11 mouse cellular contexts compared by ENCODE assay signal in genomic region chr5:123996194-123996593, GRCm38 (mm10). TPM values are rescaled to one million over a fixed set of nuclear protein-coding genes. Genes with fewer than 3 reads are reported as not detected.
DNase-seq lines count a peak whose midpoint lies in the region; ATAC-seq lines count a peak whose summit lies in the region.
"Had no signal": no experiment of that assay in that cellular context is flagged by ENCODE, and none has a peak within 500 bp of the region (broad histone marks: within the 10 kb centered on the region; RNA-seq: fewer than 3 reads in every experiment).

No protein-coding gene starts in this region.

- H3K9ac ChIP-seq in embryonic facial prominence, embryonic 13.5 days, result 0 out of 2 replicates have a peak overlapping the region, but pooled peaks have one; percentile 16
- H3K9ac ChIP-seq: forebrain, embryonic 13.5 days; neural tube, embryonic 13.5 days had no signal

- no peak for DNase-seq in embryonic facial prominence, embryonic 10.5 days (ENCODE audit: low spot score)
- DNase-seq in kidney, postnatal 14 days, result peak; percentile 44
- DNase-seq in kidney, adult 9 months, result no peak
- DNase-seq in spleen, adult 12 weeks (ENCODE audit: low spot score), result peak; percentile 36
- no peak for DNase-seq in spleen, postnatal 36 days (ENCODE audit: low spot score in 2 of 2)
- peak; percentile 30 for DNase-seq in thymus, postnatal 25 days

- no peak for ATAC-seq in embryonic facial prominence, embryonic 13.5 days (ENCODE audit: insufficient number of reproducible peaks, insufficient read depth, low FRiP score, low TSS enrichment, low read depth)
- no peak for ATAC-seq in granulocyte monocyte progenitor cell, adult 5-6 weeks (replicated peaks; ENCODE audit: poor library complexity, severe bottlenecking)
- ATAC-seq: CD4-positive, CD25-positive, alpha-beta regulatory T cell, adult 4 months; forebrain, embryonic 13.5 days had no signal

- no peak overlapping the region for H3K4me2 ChIP-seq in embryonic facial prominence, embryonic 13.5 days
- H3K4me2 ChIP-seq: forebrain, embryonic 13.5 days; neural tube, embryonic 13.5 days had no signal

- no peaks in the 10 kb centered on the region for H3K27me3 ChIP-seq in embryonic facial prominence, embryonic 13.5 days
- H3K27me3 ChIP-seq in embryonic facial prominence, embryonic 10.5 days (replicated peaks; ENCODE audit: low read depth, poor library complexity, severe bottlenecking), result no peaks in the 10 kb centered on the region; the same call in 1 of the 2 replicates
- H3K27me3 ChIP-seq: forebrain, embryonic 13.5 days had no signal

- 78% methylated on average over 10 of the region's 10 CpGs for WGBS in embryonic facial prominence, embryonic 13.5 days
- 92% methylated on average over 10 of the region's 10 CpGs for WGBS in embryonic facial prominence, embryonic 10.5 days

- no peak overlapping the region for H3K4me3 ChIP-seq in embryonic facial prominence, embryonic 13.5 days
- no peak overlapping the region for H3K4me3 ChIP-seq in embryonic facial prominence, embryonic 10.5 days
- H3K4me3 ChIP-seq: forebrain, embryonic 13.5 days; neural tube, embryonic 13.5 days had no signal

- H3K27ac ChIP-seq in embryonic facial prominence, embryonic 13.5 days, result no peak overlapping the region
- H3K27ac ChIP-seq in embryonic facial prominence, embryonic 10.5 days (replicated peaks), result no peak overlapping the region; the same call in 1 of the 2 replicates
- H3K27ac ChIP-seq: neural tube, embryonic 13.5 days had no signal

- peaks cover 15% of the 10 kb centered on the region for H3K36me3 ChIP-seq in embryonic facial prominence, embryonic 13.5 days
- H3K36me3 ChIP-seq in embryonic facial prominence, embryonic 10.5 days (replicated peaks), result peaks cover 22% of the 10 kb centered on the region

- H3K4me1 ChIP-seq in embryonic facial prominence, embryonic 13.5 days, result peaks cover 7% of the 10 kb centered on the region; the same call in 1 of the 2 replicates
- H3K4me1 ChIP-seq in embryonic facial prominence, embryonic 10.5 days, result peaks cover 33% of the 10 kb centered on the region

- no peaks in the 10 kb centered on the region for H3K9me3 ChIP-seq in embryonic facial prominence, embryonic 13.5 days
- H3K9me3 ChIP-seq in embryonic facial prominence, embryonic 10.5 days, result no peaks in the 10 kb centered on the region
- H3K9me3 ChIP-seq: forebrain, embryonic 13.5 days; neural tube, embryonic 13.5 days had no signal

RNA-seq across cellular contexts. Expression of gene Hip1r, which starts 22.8 kb away (rescaled TPM):
- polyA plus RNA-seq in embryonic facial prominence, embryonic 13.5 days (2015; fragmentation: Nextera tagmentation; extraction: Ambion mirVana), result 9.6 and 12.3 TPM in 2 replicates
- 8.5 and 10.7 TPM in 2 replicates for polyA plus RNA-seq in embryonic facial prominence, embryonic 10.5 days (2016; fragmentation: Nextera tagmentation; extraction: Ambion mirVana)
- total RNA-seq in granulocyte monocyte progenitor cell, adult 5-6 weeks (2014; fragmentation: Nextera tagmentation), result 11.5 and 39.3 TPM in 2 replicates
- 10.1 and 16.9 TPM in 2 replicates for total RNA-seq in granulocyte monocyte progenitor cell, adult 5-6 weeks (2017)

RNA-seq across cellular contexts. Expression of gene Vps37b, which starts 35.9 kb away (rescaled TPM):
- 39.0 and 46.0 TPM in 2 replicates for polyA plus RNA-seq in embryonic facial prominence, embryonic 13.5 days (2015; fragmentation: Nextera tagmentation; extraction: Ambion mirVana)
- 43.8 and 47.6 TPM in 2 replicates for polyA plus RNA-seq in embryonic facial prominence, embryonic 10.5 days (2016; fragmentation: Nextera tagmentation; extraction: Ambion mirVana)
- total RNA-seq in granulocyte monocyte progenitor cell, adult 5-6 weeks (2014; fragmentation: Nextera tagmentation), result 7.6 and 11.1 TPM in 2 replicates
- total RNA-seq in granulocyte monocyte progenitor cell, adult 5-6 weeks (2017), result 9.5 and 11.6 TPM in 2 replicates

Comparison
In these comparisons a context has a peak if more than half of its experiments do, and no peak if none do; other contexts are left out.
1. DNase-seq: peak in kidney, postnatal 14 days (single experiment), spleen, adult 12 weeks (single experiment) and thymus, postnatal 25 days (single experiment); none in embryonic facial prominence, embryonic 10.5 days (single experiment), kidney, adult 9 months (single experiment) and spleen, postnatal 36 days (0 of 2).